Mouse (Mus musculus): ENCODE data around the gene Gm45623. TPM values are rescaled to one million over a fixed set of nuclear protein-coding genes. Genes with fewer than 3 reads are reported as not detected.

Gene Gm45623
- total RNA-seq, 1 experiment from 2014 or later: not detected

DNA sequence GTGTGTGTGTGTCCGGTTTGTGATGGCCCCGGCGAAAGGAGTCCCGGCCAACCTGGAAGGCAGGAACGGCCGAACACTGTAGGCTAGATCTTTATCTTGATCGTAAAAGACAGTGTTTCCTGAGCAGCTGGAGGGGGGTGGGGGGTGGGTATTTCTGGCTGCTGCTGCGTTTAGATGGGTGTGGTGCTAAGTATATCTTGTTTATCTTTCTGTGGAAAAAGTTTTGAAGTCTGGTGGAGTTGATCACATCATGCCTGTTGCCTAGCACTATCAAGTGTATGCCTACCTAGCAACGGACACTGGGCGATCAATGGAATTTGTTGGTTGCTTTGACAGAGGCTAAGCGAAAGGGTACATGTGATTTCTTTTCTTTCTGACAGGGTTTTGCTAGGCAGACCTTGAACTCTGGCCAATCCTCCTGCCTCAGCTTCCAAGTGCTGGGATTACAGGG, 49.7 kb downstream of the Gm45623 start:
- ATAC-seq (replicated peaks; ENCODE audit: low read depth, poor library complexity, severe bottlenecking): peak; percentile 56

DNA sequence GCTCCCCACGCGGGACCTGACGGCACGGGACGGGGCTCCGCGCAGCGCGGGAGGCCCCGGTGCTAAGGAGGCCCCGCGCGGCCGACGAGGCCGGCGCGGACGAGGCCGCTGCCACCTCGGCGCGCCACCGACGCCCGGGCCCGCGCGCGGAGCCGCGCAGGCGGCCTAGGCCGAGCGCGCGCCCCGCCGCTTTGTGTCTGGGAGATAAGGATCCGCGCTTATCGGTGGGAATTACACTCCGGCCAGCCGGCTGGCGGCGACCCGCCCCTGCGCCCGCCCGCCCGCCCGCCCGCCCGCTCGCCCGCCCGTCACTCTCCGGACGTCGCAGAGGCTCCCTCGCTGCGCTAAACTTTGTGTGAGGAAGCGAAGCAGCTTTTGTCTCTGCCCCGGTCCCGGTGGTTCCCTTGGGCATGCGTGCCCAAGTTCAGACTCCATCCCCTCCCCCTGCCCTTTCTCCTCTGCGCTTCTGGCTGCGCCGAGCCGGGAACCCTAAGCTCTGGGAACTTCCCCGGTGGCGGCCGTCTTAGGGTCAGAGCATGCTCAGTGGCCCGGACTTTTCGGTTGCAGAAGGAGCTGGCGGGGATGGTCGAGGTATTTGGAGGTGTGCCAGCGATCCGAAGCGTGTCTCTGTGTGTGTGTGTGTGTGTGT, 50.3 kb downstream of the Gm45623 start:
- ATAC-seq (replicated peaks; ENCODE audit: low read depth, poor library complexity, severe bottlenecking): peak; percentile 66

GRCm38 (mm10) chr13:56702469-56703221, 51.0 kb downstream of the Gm45623 start, which contains the start of gene Smad5:
TSS of gene Smad5 (plus strand) at chr13:56703010.
- ATAC-seq (replicated peaks; ENCODE audit: low read depth, poor library complexity, severe bottlenecking): peak; percentile 30; the same call in 1 of the 2 replicates

Other genes with a start within 250 kb of the Gm45623 start
- gene Fbxl21, start 231.4 kb downstream of the Gm45623 start, total RNA-seq (2017): not detected in 2 replicates
- not detected in 2 replicates for gene Lect2, start 205.3 kb downstream of the Gm45623 start, total RNA-seq (2017)
- gene Tgfbi, start 144.3 kb downstream of the Gm45623 start, total RNA-seq (2017): 5.5 and 7.2 TPM in 2 replicates
- 29.6 and 30.8 TPM in 2 replicates for gene Smad5, start 50.8 kb downstream of the Gm45623 start, total RNA-seq (2017)
- not detected in 2 replicates for gene Trpc7, start 142.2 kb upstream of the Gm45623 start, total RNA-seq (2017)

All from common myeloid progenitor, adult 5-6 weeks (primary cell).